Mouse (Mus musculus) limb, embryonic 12.5 days (tissue): ENCODE measurements around the gene Zfp865. TPM values are rescaled to one million over a fixed set of nuclear protein-coding genes. Genes with fewer than 3 reads are reported as not detected.
"Not testable (repeated sequence)": the region's sequence is repeated elsewhere in the genome, so short reads cannot be mapped to it uniquely, and the experiment has no call there.

ENCODE experiments used
- ATAC-seq: fragments of 200-750 bp; cut with Nextera tagmentation; 2 replicates; pipeline ENCODE4 v1.8.0; 2017; ENCODE audit warnings: low read depth, moderate TSS enrichment; ENCODE audit not compliant: insufficient number of reproducible peaks, insufficient read depth, low FRiP score, low TSS enrichment
- H3K27ac ChIP-seq: fragments of 300-500 bp; sonication (generic); 2 replicates; pipeline ENCODE4 v1.5.1; 2016; ENCODE audit warnings: mild to moderate bottlenecking, moderate library complexity
- H3K27me3 ChIP-seq: fragments of 300-500 bp; sonication (generic); 2 replicates; pipeline ENCODE4 v1.6.1; 2016; ENCODE audit warnings: mild to moderate bottlenecking, moderate library complexity
- H3K36me3 ChIP-seq: fragments of 300-500 bp; sonication (generic); 2 replicates; pipeline ENCODE4 v1.6.1; 2016; ENCODE audit warnings: mild to moderate bottlenecking, moderate library complexity
- H3K4me1 ChIP-seq: fragments of 300-500 bp; sonication (generic); replicated peaks from 2 replicates; pipeline ENCODE4 v1.6.1; 2016
- H3K4me2 ChIP-seq: fragments of 300-500 bp; sonication (generic); 2 replicates; pipeline ENCODE4 v1.6.1; 2016; ENCODE audit warnings: mild to moderate bottlenecking, moderate library complexity
- H3K4me3 ChIP-seq: fragments of 300-500 bp; sonication (generic); replicated peaks from 2 replicates; pipeline ENCODE4 v1.5.1; 2016; ENCODE audit warnings: mild to moderate bottlenecking
- H3K9ac ChIP-seq: fragments of 300-500 bp; sonication (generic); replicated peaks from 2 replicates; pipeline ENCODE4 v1.6.1; 2016; ENCODE audit warnings: mild to moderate bottlenecking, moderate library complexity
- H3K9me3 ChIP-seq: fragments of 300-500 bp; sonication (generic); 2 replicates; pipeline ENCODE4 v1.6.1; 2016; ENCODE audit warnings: mild to moderate bottlenecking, moderate library complexity
- WGBS: fragments of 180-500 bp; shearing (Covaris S2); methylation state at CpG from one replicate; pipeline ENCODE4 v1.1.7; 2016; 5-methylcytosine and 5-hydroxymethylcytosine counted together
- polyA plus RNA-seq: library from polyadenylated mRNA; unstranded; fragments of >200 nt; fragmentation: Nextera tagmentation; extraction: Ambion mirVana; gene quantifications from 2 replicates; pipeline ENCODE4 v1.2.1, GENCODE M21; 2016

Zfp865 gene
- polyA plus RNA-seq, 1 experiment from 2014 or later, result 7.0 TPM

DNA sequence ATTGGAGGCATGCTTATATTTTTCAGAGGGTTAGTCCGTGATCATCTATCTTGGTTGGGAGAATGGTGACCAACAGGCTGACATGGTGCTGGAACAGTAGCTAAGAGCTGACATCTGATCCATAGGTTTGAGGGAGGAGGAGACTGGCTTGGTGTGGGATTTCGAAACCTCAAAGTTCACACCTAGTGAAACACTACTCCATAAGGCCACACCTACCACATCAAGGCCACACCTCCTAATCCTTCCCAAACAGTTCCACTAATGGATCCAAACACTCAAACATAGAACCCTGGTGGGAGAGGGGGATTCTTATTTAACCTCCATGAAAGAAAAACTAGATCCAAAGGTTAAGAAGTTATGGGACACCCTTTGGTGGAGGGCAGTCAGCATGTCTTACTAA lies 3.3 kb upstream of the Zfp865 start:
- ATAC-seq, result no peak
- Histone ChIP-seq H3K9ac (no peak overlapping the region), H3K4me1 (peaks cover 21% of the 10 kb centered on the region), H3K4me3 (no peak overlapping the region), H3K27ac (no peak overlapping the region), H3K27me3 (no peaks in the 10 kb centered on the region), H3K9me3 (no peaks in the 10 kb centered on the region), H3K4me2 (no peak overlapping the region), H3K36me3 (peaks cover 26% of the 10 kb centered on the region)
- WGBS, result 97% methylated on average over 2 of the region's 2 CpGs

DNA sequence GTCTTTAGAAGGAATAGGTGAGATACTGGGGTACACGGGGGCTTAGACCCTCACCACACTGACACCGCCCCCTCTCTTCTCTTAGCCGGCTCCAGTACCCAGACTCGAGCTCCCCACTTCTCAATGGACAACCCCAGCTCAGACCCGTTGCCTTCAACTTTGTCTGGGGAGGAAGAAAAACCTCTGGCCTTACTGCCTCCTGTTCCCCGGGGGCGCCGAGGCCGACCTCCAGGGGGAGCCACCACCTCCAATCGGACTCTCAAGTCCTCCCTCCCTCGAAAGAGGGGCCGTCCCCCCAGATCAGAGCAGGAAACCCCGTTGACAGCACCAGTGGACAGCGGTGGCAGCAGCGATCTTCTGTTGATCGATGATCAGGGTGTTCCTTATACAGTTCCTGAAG lies 2.8 kb upstream of the Zfp865 start:
- peaks cover 26% of the 10 kb centered on the region for H3K36me3 ChIP-seq
- H3K4me1 ChIP-seq, result peaks cover 23% of the 10 kb centered on the region
- H3K4me3 ChIP-seq, result no peak overlapping the region
- no peak overlapping the region for H3K9ac ChIP-seq
- ATAC-seq, result no peak
- no peaks in the 10 kb centered on the region for H3K9me3 ChIP-seq
- no peaks in the 10 kb centered on the region for H3K27me3 ChIP-seq
- 93% methylated on average over 16 of the region's 16 CpGs for WGBS
- H3K4me2 ChIP-seq, result no peak overlapping the region
- H3K27ac ChIP-seq, result no peak overlapping the region

DNA sequence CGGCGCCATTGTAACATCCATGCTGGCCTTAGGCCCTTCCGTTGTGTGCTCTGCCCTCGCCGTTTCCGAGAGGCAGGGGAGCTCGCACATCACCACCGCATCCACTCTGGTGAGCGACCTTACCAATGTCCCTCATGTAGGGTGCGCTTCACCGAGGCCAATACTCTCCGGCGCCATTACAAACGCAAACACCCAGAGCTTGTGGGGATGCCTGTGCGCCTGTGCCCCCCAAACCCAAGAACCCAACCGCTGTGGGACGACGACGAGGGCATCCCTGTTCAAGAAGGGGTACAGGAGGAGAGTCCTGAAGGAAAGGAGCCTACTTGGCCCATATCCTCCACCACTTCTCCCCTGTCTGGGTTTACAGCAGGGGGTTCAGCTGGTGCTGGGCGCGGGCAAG lies 2.2 kb upstream of the Zfp865 start:
- H3K27me3 ChIP-seq, result no peaks in the 10 kb centered on the region
- no peak overlapping the region for H3K9ac ChIP-seq
- no peaks in the 10 kb centered on the region for H3K9me3 ChIP-seq
- WGBS, result 96% methylated on average over 21 of the region's 21 CpGs
- no peak overlapping the region for H3K27ac ChIP-seq
- H3K4me1 ChIP-seq, result peaks cover 23% of the 10 kb centered on the region
- H3K4me3 ChIP-seq, result no peak overlapping the region
- no peak overlapping the region for H3K4me2 ChIP-seq
- ATAC-seq, result no peak
- H3K36me3 ChIP-seq, result peaks cover 26% of the 10 kb centered on the region

DNA sequence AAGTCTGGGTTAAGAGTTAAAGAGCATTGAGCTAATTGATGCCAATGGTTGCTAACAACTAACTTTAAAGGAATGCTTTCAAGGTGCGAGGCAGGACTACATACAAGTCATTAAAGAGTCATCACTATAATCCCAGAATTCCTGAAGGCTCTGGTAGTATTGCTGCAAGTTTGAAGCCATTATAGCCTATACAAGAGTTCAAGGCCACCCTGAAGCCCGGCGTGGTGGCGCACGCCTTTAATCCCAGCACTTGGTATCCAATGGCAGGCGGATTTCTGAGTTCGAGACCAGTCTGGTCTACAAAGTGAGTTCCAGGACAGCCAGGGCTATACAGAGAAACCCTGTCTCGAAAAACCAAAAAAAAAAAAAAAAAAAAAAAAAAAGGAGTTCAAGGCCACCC lies 600 bp upstream of the Zfp865 start:
- peak; percentile 3; the same call in 1 of the 2 replicates for ATAC-seq
- H3K4me3 ChIP-seq, result peak overlapping the region; percentile 84
- not testable (repeated sequence) for H3K27me3 ChIP-seq, H3K9me3 ChIP-seq
- peak overlapping the region; percentile 98 for H3K27ac ChIP-seq
- peak overlapping the region; percentile 87 for H3K4me2 ChIP-seq
- H3K4me1 ChIP-seq, result peaks cover 23% of the 10 kb centered on the region
- peaks cover 40% of the 10 kb centered on the region for H3K36me3 ChIP-seq
- peak overlapping the region; percentile 93; the same call in 1 of the 2 replicates for H3K9ac ChIP-seq
- WGBS, result 20% methylated on average over 8 of the region's 8 CpGs

DNA sequence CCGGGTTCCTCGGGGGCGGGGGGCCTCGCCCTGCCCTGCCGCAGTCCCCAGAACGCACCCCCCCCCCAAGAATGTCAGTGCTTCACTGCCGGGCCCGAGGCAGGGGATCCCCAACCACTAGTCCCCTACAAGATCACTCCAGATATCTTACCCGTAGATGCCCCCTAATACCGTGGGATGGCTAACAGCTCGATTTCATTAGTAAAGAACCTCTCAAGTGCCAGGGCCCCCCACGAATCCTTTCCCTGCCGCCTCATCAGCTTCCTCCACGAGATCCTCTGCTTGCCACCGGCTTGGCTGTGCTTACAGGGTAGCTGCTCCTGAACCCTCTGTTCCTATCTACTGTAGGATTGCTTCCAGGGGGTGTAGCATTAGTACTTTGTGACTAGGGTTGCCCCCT lies 509 bp downstream of the Zfp865 start:
- ATAC-seq, result no peak; the same call in 1 of the 2 replicates
- under 1% methylated on average over 15 of the region's 15 CpGs for WGBS

DNA sequence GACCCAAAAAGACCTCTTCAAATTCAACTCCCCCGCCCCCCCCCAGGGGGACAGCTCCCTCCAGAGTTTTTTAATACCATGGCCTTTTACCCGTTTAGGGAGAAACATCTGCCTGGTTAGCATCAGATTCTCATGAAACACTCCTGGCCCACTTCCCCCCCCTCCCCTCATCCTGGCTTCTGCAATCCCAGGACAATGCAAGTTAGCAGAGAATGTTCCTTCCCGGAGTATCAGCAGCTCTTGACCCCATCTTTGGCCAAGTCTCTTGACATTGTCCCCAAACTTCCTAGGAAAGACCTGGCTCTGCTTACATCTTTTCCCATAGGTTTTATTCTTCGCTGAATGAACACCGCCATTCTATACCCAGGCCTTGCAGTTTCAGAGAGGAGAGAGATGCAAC lies 1.0 kb downstream of the Zfp865 start:
- 0 out of 2 replicates have a peak overlapping the region, but pooled peaks have one; percentile 98 for H3K27ac ChIP-seq
- no peaks in the 10 kb centered on the region for H3K27me3 ChIP-seq
- peaks cover 56% of the 10 kb centered on the region for H3K36me3 ChIP-seq
- H3K9me3 ChIP-seq, result no peaks in the 10 kb centered on the region
- peak overlapping the region; percentile 87 for H3K4me2 ChIP-seq
- WGBS, result 52% methylated on average over 5 of the region's 5 CpGs
- peak overlapping the region; percentile 84 for H3K4me3 ChIP-seq
- ATAC-seq, result no peak
- H3K4me1 ChIP-seq, result peaks cover 19% of the 10 kb centered on the region
- peak overlapping the region; percentile 93 for H3K9ac ChIP-seq

More for the DNA sequence above, 509 bp downstream of the Zfp865 start:
- Histone ChIP-seq H3K27ac (peak overlapping the region; percentile 98), H3K36me3 (peaks cover 51% of the 10 kb centered on the region), H3K9me3 (no peaks in the 10 kb centered on the region), H3K4me2 (peak overlapping the region; percentile 87), H3K27me3 (no peaks in the 10 kb centered on the region), H3K4me3 (peak overlapping the region; percentile 84), H3K9ac (peak overlapping the region; percentile 93), H3K4me1 (peaks cover 23% of the 10 kb centered on the region)

DNA sequence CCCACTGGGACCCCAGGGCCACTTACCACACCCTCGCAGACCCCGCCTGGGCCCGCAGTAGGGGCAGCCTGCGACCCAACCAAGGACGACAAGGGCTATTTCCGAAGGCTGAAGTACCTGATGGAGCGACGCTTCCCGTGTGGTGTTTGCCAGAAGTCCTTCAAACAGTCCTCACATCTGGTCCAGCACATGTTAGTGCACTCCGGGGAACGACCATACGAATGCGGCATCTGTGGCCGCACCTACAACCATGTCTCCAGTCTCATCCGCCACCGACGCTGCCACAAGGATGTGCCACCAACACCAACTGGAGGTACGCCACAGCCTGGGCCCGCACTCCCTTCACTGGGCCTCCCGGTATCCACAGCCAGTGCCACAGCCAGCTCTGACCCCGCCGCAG lies 9.4 kb downstream of the Zfp865 start:
- Histone ChIP-seq H3K27ac (no peak overlapping the region), H3K4me1 (no peaks in the 10 kb centered on the region), H3K27me3 (no peaks in the 10 kb centered on the region), H3K9me3 (peaks cover 54% of the 10 kb centered on the region), H3K36me3 (peaks cover 99% of the 10 kb centered on the region), H3K4me3 (peak overlapping the region; percentile 0; the same call in 1 of the 2 replicates), H3K9ac (no peak overlapping the region), H3K4me2 (no peak overlapping the region)
- no peak for ATAC-seq
- 95% methylated on average over 22 of the region's 22 CpGs for WGBS

DNA sequence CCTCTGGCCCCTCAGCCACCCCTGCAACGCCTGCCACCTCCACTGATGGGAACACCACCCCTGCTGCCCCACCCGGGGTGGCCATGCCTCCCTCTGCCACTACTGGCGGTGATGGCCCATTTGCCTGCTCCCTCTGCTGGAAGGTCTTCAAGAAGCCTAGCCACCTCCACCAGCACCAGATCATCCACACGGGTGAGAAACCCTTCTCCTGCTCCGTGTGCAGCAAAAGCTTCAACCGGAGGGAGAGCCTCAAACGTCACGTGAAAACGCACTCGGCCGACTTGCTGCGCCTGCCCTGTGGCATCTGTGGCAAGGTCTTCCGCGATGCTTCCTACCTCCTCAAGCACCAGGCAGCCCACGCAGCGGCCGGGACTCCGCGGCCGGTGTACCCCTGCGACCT lies 9.8 kb downstream of the Zfp865 start:
- Histone ChIP-seq H3K9me3 (peaks cover 58% of the 10 kb centered on the region), H3K27me3 (no peaks in the 10 kb centered on the region), H3K4me2 (no peak overlapping the region), H3K4me1 (no peaks in the 10 kb centered on the region), H3K4me3 (peak overlapping the region; percentile 0; the same call in 1 of the 2 replicates), H3K27ac (no peak overlapping the region), H3K36me3 (peaks cover 99% of the 10 kb centered on the region), H3K9ac (no peak overlapping the region)
- WGBS, result 92% methylated on average over 21 of the region's 21 CpGs
- ATAC-seq, result no peak

DNA sequence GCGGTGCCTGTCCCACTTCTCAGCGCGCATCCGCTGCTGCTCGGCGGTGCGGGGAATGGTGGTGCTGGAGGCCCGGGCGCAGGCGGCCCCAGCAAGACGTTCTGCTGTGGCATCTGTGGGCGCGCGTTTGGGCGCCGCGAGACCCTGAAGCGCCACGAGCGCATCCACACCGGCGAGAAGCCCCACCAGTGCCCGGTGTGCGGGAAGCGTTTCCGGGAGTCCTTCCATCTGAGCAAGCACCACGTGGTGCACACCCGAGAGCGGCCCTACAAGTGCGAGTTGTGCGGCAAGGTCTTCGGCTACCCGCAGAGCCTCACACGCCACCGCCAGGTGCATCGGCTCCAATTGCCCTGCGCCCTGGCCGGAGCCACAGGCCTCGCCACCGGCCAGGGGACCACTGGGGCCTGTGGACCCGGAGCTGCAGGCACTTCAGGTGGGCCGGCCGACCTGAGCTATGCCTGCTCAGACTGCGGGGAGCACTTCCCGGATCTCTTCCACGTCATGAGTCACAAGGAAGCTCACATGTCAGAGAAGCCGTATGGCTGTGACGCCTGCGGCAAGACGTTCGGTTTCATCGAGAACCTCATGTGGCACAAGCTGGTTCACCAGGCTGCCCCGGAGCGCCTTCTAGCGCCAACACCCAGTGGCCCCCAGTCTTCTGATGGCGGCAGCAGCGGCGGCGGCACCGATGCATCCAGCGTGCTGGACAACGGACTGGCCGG lies 10.5 kb downstream of the Zfp865 start:
- Histone ChIP-seq H3K9ac (no peak overlapping the region), H3K4me2 (no peak overlapping the region), H3K27me3 (no peaks in the 10 kb centered on the region), H3K27ac (no peak overlapping the region), H3K36me3 (peaks cover 99% of the 10 kb centered on the region), H3K9me3 (peaks cover 61% of the 10 kb centered on the region), H3K4me1 (no peaks in the 10 kb centered on the region), H3K4me3 (0 out of 2 replicates have a peak overlapping the region, but pooled peaks have one; percentile 2)
- 81% methylated on average over 63 of the region's 63 CpGs for WGBS
- no peak for ATAC-seq

DNA sequence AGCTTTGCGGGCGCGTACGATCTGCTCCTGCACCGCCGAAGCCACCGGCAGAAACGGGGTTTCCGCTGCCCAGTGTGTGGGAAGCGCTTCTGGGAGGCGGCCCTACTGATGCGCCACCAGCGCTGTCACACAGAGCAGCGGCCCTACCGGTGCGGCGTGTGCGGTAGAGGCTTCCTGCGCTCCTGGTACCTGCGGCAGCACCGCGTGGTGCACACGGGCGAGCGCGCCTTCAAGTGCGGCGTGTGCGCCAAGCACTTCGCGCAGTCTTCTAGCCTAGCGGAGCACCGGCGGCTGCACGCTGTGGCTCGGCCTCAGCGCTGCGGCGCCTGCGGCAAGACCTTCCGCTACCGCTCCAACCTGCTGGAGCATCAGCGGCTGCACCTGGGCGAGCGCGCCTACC lies 11.3 kb downstream of the Zfp865 start:
- H3K9me3 ChIP-seq, result peaks cover 67% of the 10 kb centered on the region

DNA sequence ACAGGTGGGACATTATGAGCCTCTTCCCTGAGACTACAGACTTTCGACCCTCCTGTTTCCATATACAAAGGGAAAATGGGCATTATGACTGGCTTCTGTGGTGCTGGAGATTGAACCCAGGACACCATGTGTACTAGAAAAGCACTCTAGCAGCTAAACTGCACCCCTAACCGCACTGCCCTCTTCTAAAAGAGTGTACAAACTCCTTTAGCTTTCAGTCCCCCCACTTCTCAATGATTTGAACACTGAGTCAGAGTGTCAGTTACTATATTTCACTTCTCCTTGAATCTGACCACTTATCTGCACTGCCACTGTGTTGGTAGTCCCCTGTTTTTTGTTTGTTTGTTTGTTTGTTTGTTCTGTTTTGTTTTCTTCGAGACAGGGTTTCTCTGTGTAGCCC lies 13.6 kb downstream of the Zfp865 start, which contains the start of gene 4632433K11Rik:
TSS of gene 4632433K11Rik (plus strand) at position 301 of the 400 bp plus-strand sequence.
- H3K27me3 ChIP-seq, result no peaks in the 10 kb centered on the region
- no peaks in the 10 kb centered on the region for H3K4me1 ChIP-seq
- H3K9me3 ChIP-seq, result peaks cover 71% of the 10 kb centered on the region
- H3K36me3 ChIP-seq, result peaks cover 79% of the 10 kb centered on the region
- no peak within 1 kb of the TSS for H3K4me2 ChIP-seq
- no peak within 1 kb of the TSS for H3K9ac ChIP-seq
- no peak within 1 kb of the TSS for H3K27ac ChIP-seq
- WGBS, result 94% methylated on average over 3 of the region's 3 CpGs
- no peak for ATAC-seq
- no peak within 1 kb of the TSS for H3K4me3 ChIP-seq

More for the DNA sequence above, 11.3 kb downstream of the Zfp865 start:
- H3K4me1 ChIP-seq, result no peaks in the 10 kb centered on the region
- no peak overlapping the region for H3K27ac ChIP-seq
- peaks cover 99% of the 10 kb centered on the region for H3K36me3 ChIP-seq
- no peak overlapping the region for H3K4me2 ChIP-seq
- no peak for ATAC-seq
- H3K4me3 ChIP-seq, result 0 out of 2 replicates have a peak overlapping the region, but pooled peaks have one; percentile 2
- H3K27me3 ChIP-seq, result no peaks in the 10 kb centered on the region
- 82% methylated on average over 46 of the region's 46 CpGs for WGBS
- no peak overlapping the region for H3K9ac ChIP-seq
